Mouse (Mus musculus): Measurements from ENCODE around the gene Rin3. TPM values are rescaled to one million over a fixed set of nuclear protein-coding genes. Genes with fewer than 3 reads are reported as not detected.

Gene Rin3
- polyA plus RNA-seq, 1 experiment from 2014 or later: 9.0 TPM

GRCm38 (mm10) chr12:102340471-102340870 lies 57.6 kb downstream of the Rin3 start:
- H3K4me2 ChIP-seq: no peak overlapping the region
- WGBS: 92% methylated on average over 6 of the region's 6 CpGs
- 0 out of 2 replicates have a peak, but pooled peaks cover 5% of the 10 kb centered on the region for H3K36me3 ChIP-seq
- H3K9me3 ChIP-seq (replicated peaks): no peaks in the 10 kb centered on the region
- no peak for ATAC-seq (replicated peaks; ENCODE audit: insufficient number of reproducible peaks, insufficient read depth, low FRiP score, low read depth)
- no peaks in the 10 kb centered on the region for H3K27me3 ChIP-seq
- H3K9ac ChIP-seq: no peak overlapping the region
- peaks cover 34% of the 10 kb centered on the region for H3K4me1 ChIP-seq (replicated peaks)
- H3K27ac ChIP-seq: no peak overlapping the region
- no peak overlapping the region for H3K4me3 ChIP-seq

- Histone ChIP-seq H3K4me3 (no peak overlapping the region), H3K9me3 (replicated peaks) (no peaks in the 10 kb centered on the region), H3K4me1 (replicated peaks) (peaks cover 34% of the 10 kb centered on the region), H3K36me3 (0 out of 2 replicates have a peak, but pooled peaks cover 5% of the 10 kb centered on the region), H3K27me3 (no peaks in the 10 kb centered on the region), H3K27ac (no peak overlapping the region), H3K9ac (no peak overlapping the region), H3K4me2 (no peak overlapping the region)
- no peak for ATAC-seq (replicated peaks; ENCODE audit: insufficient number of reproducible peaks, insufficient read depth, low FRiP score, low read depth)
- 24% methylated on average over 2 of the region's 2 CpGs for WGBS
Observed at GRCm38 (mm10) chr12:102342147-102342546, 59.3 kb downstream of the Rin3 start.

DNA sequence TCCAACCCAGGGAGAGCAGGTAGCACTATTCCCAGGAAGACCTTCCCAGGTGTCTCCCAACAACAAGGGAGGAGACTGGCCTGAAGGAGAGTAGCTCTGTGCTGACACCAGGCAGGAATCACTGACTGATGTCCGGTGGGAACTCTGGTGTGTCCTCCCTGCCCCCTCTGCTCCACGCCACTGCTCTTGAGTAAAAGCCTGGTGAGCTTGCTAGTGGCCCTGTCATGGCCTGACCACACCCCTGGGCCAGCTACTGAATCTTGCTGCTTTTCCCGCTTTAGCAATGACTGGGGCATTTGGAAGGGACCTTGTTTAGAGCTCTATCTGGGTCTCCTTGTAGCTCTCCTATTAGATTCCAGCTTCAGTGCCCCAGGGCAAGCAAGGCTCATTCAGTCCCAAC lies 59.8 kb downstream of the Rin3 start:
- Histone ChIP-seq H3K27me3 (no peaks in the 10 kb centered on the region), H3K36me3 (0 out of 2 replicates have a peak, but pooled peaks cover 5% of the 10 kb centered on the region), H3K4me1 (replicated peaks) (peaks cover 34% of the 10 kb centered on the region), H3K9me3 (replicated peaks) (no peaks in the 10 kb centered on the region), H3K4me3 (no peak overlapping the region), H3K9ac (no peak overlapping the region), H3K27ac (no peak overlapping the region), H3K4me2 (no peak overlapping the region)
- no peak for ATAC-seq (replicated peaks; ENCODE audit: insufficient number of reproducible peaks, insufficient read depth, low FRiP score, low read depth)
- 51% methylated on average over 3 of the region's 3 CpGs for WGBS

DNA sequence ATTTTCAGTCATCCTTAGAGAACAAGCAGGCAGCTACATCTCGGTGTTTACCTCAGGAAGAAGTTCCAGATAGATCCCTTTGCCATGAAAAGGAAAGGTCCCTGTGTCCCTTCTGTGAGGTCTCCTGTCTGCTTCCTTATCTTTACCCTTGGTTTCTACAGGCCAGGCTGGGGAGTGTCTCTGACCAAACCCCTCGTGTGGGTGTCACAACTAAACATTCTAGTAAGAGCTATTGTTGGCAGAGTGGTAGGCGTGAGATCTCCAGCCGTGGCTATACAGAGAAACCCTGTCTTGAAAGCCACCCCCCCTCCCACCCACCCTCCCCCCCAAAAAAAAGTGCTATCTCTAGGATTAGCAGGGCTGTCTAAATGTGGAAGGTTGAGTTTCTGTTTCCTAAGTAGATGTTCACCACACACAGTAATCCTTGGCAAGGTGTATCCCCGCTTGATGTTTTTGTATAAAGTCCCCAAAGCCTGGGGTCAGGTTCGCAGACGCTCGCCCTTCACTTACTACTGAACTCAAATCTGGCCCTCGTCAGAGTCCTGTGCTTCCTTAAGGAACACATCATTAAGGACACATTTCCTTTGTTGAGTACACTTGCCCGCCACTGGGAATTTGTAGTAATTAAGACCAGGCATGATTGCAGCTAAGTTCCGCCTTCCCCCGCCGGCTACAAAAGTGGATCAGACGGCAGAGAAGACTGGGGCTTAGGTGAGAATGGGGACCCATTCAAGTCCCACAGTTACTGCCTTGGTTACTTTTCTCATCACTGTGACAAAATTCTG lies 62.4 kb downstream of the Rin3 start:
- Histone ChIP-seq H3K36me3 (0 out of 2 replicates have a peak, but pooled peaks cover 5% of the 10 kb centered on the region), H3K9ac (no peak overlapping the region), H3K4me1 (replicated peaks) (peaks cover 34% of the 10 kb centered on the region), H3K27ac (no peak overlapping the region), H3K27me3 (no peaks in the 10 kb centered on the region), H3K9me3 (replicated peaks) (no peaks in the 10 kb centered on the region), H3K4me2 (no peak overlapping the region), H3K4me3 (no peak overlapping the region)
- ATAC-seq (replicated peaks; ENCODE audit: insufficient number of reproducible peaks, insufficient read depth, low FRiP score, low read depth): no peak
- WGBS: 56% methylated on average over 14 of the region's 14 CpGs

GRCm38 (mm10) chr12:102346507-102346906 lies 63.7 kb downstream of the Rin3 start:
- no peaks in the 10 kb centered on the region for H3K9me3 ChIP-seq (replicated peaks)
- H3K27me3 ChIP-seq: no peaks in the 10 kb centered on the region
- peaks cover 33% of the 10 kb centered on the region for H3K4me1 ChIP-seq (replicated peaks)
- no peak overlapping the region for H3K4me2 ChIP-seq
- 24% methylated on average over 1 of the region's 1 CpGs for WGBS
- ATAC-seq (replicated peaks; ENCODE audit: insufficient number of reproducible peaks, insufficient read depth, low FRiP score, low read depth): no peak
- no peak overlapping the region for H3K4me3 ChIP-seq
- H3K9ac ChIP-seq: no peak overlapping the region
- H3K27ac ChIP-seq: no peak overlapping the region
- H3K36me3 ChIP-seq: peaks cover 4% of the 10 kb centered on the region; the same call in 1 of the 2 replicates

DNA sequence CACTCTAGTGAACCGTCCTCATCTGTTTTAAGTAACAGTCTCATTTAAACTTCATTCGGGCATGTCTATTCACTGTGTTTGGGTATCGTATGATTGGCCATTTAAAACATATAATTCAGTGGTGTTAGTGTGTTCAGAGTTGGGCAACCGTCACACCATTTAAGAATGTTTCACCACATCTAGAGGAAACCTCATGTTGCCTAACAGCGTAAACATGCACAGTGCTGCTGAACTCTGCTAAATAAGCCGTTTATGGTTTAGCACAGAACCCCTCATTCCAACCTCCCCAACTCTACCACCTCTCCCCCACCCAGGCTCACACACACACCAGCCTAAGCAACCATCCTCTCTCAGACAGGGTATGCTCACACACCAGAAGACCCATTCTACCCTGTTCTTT lies 65.6 kb downstream of the Rin3 start:
- no peaks in the 10 kb centered on the region for H3K27me3 ChIP-seq
- H3K4me3 ChIP-seq: no peak overlapping the region
- no peak overlapping the region for H3K27ac ChIP-seq
- H3K9me3 ChIP-seq (replicated peaks): no peaks in the 10 kb centered on the region
- WGBS: 86% methylated on average over 6 of the region's 6 CpGs
- ATAC-seq (replicated peaks; ENCODE audit: insufficient number of reproducible peaks, insufficient read depth, low FRiP score, low read depth): no peak
- H3K36me3 ChIP-seq: peaks cover 4% of the 10 kb centered on the region; the same call in 1 of the 2 replicates
- peaks cover 13% of the 10 kb centered on the region for H3K4me1 ChIP-seq (replicated peaks)
- H3K4me2 ChIP-seq: no peak overlapping the region
- H3K9ac ChIP-seq: no peak overlapping the region

- Histone ChIP-seq H3K36me3 (peaks cover 4% of the 10 kb centered on the region; the same call in 1 of the 2 replicates), H3K4me1 (replicated peaks) (no peaks in the 10 kb centered on the region), H3K9me3 (replicated peaks) (no peaks in the 10 kb centered on the region), H3K27ac (no peak overlapping the region), H3K27me3 (no peaks in the 10 kb centered on the region), H3K4me2 (no peak overlapping the region), H3K9ac (no peak overlapping the region), H3K4me3 (no peak overlapping the region)
- ATAC-seq (replicated peaks; ENCODE audit: insufficient number of reproducible peaks, insufficient read depth, low FRiP score, low read depth): no peak
- 89% methylated on average over 1 of the region's 1 CpGs for WGBS
Observed at GRCm38 (mm10) chr12:102350997-102351396, 68.1 kb downstream of the Rin3 start.

GRCm38 (mm10) chr12:102354126-102354984 lies 71.5 kb downstream of the Rin3 start:
- no peak for ATAC-seq (replicated peaks; ENCODE audit: insufficient number of reproducible peaks, insufficient read depth, low FRiP score, low read depth)
- H3K4me3 ChIP-seq: no peak overlapping the region
- no peak overlapping the region for H3K27ac ChIP-seq
- H3K36me3 ChIP-seq: peaks cover 15% of the 10 kb centered on the region
- no peak overlapping the region for H3K9ac ChIP-seq
- H3K27me3 ChIP-seq: no peaks in the 10 kb centered on the region
- WGBS: 76% methylated on average over 10 of the region's 10 CpGs
- no peaks in the 10 kb centered on the region for H3K9me3 ChIP-seq (replicated peaks)
- no peaks in the 10 kb centered on the region for H3K4me1 ChIP-seq (replicated peaks)
- H3K4me2 ChIP-seq: no peak overlapping the region

DNA sequence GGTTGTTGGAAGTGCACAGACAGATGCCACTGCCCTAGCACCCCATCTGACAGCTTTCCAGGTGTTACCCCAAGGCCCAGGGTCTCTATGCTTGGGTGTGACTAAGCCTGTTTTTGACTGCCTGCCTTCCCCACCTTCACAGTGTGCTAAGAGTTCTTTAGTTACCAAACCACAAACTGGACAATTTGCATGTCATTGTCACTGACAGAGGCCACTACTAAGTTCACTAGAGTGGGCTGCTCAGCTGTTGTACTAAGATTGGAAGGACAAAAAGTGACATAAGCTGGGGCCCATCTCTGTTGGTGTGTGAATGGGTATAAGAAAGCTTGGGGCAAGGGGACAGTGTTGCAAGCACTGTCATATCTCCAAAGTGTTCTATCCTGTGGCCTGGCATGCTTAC lies 72.9 kb downstream of the Rin3 start:
- Histone ChIP-seq H3K4me1 (replicated peaks) (no peaks in the 10 kb centered on the region), H3K27ac (no peak overlapping the region), H3K4me3 (no peak overlapping the region), H3K27me3 (no peaks in the 10 kb centered on the region), H3K9ac (no peak overlapping the region), H3K4me2 (no peak overlapping the region), H3K9me3 (replicated peaks) (no peaks in the 10 kb centered on the region), H3K36me3 (peaks cover 29% of the 10 kb centered on the region)
- ATAC-seq (replicated peaks; ENCODE audit: insufficient number of reproducible peaks, insufficient read depth, low FRiP score, low read depth): no peak

- Histone ChIP-seq H3K27ac (no peak overlapping the region), H3K9ac (no peak overlapping the region), H3K27me3 (no peaks in the 10 kb centered on the region), H3K36me3 (peaks cover 28% of the 10 kb centered on the region), H3K4me3 (no peak overlapping the region), H3K9me3 (replicated peaks) (no peaks in the 10 kb centered on the region), H3K4me1 (replicated peaks) (peaks cover 2% of the 10 kb centered on the region; the same call in 1 of the 2 replicates), H3K4me2 (no peak overlapping the region)
- WGBS: 81% methylated on average over 1 of the region's 1 CpGs
- no peak for ATAC-seq (replicated peaks; ENCODE audit: insufficient number of reproducible peaks, insufficient read depth, low FRiP score, low read depth)
Observed at GRCm38 (mm10) chr12:102356781-102357180, 73.9 kb downstream of the Rin3 start.

- Histone ChIP-seq H3K4me3 (no peak overlapping the region), H3K9ac (no peak overlapping the region), H3K4me2 (no peak overlapping the region), H3K27ac (no peak overlapping the region), H3K9me3 (replicated peaks) (no peaks in the 10 kb centered on the region), H3K27me3 (no peaks in the 10 kb centered on the region), H3K4me1 (replicated peaks) (peaks cover 2% of the 10 kb centered on the region; the same call in 1 of the 2 replicates), H3K36me3 (peaks cover 31% of the 10 kb centered on the region)
- 89% methylated on average over 4 of the region's 4 CpGs for WGBS
- ATAC-seq (replicated peaks; ENCODE audit: insufficient number of reproducible peaks, insufficient read depth, low FRiP score, low read depth): no peak
Observed at GRCm38 (mm10) chr12:102359390-102359789, 76.5 kb downstream of the Rin3 start.

All from heart, embryonic 15.5 days (tissue).